Mouse (Mus musculus): ENCODE measurements around the gene Kit.

GRCm38 (mm10) chr5:75667083-75667482 lies 92.4 kb downstream of the Kit start:
- TF ChIP-seq CTCF (IDR thresholded peaks at IDR 0.05; ENCODE audit: borderline replicate concordance, insufficient read depth, low read length) (no peak), POLR2A (IDR thresholded peaks at IDR 0.05; ENCODE audit: low read depth, low read length) (no peak)

Measured in embryonic fibroblast, embryonic 13.5 days (primary cell).